Mouse (Mus musculus) thymus, adult 2 months (tissue): ENCODE results near the gene Kmt2b. TPM values are rescaled to one million over a fixed set of nuclear protein-coding genes. Genes with fewer than 3 reads are reported as not detected.

ENCODE experiments used
- DNase-seq: peaks from one replicate; pipeline ENCODE4 v3.0.0; 2021
- H3K27ac ChIP-seq: fragments of 200-500 bp; 2 replicates; pipeline ENCODE4 v1.5.1; 2012; ENCODE audit warnings: low read length, control low read depth; ENCODE audit not compliant: control insufficient read depth, insufficient read depth
- H3K27me3 ChIP-seq: fragments of 200-500 bp; 2 replicates; pipeline ENCODE4 v1.6.1; 2012; ENCODE audit warnings: mild to moderate bottlenecking, low read length, moderate library complexity, mixed read lengths; ENCODE audit not compliant: control insufficient read depth, insufficient read depth
- H3K36me3 ChIP-seq: fragments of 200-500 bp; 2 replicates; pipeline ENCODE4 v1.6.1; 2012; ENCODE audit warnings: mild to moderate bottlenecking, low read length, moderate library complexity; ENCODE audit not compliant: control insufficient read depth, insufficient read depth
- H3K4me1 ChIP-seq: fragments of 200-500 bp; replicated peaks from 2 replicates; pipeline ENCODE4 v1.6.1; 2012; ENCODE audit warnings: low read length; ENCODE audit not compliant: control insufficient read depth, insufficient read depth
- H3K4me3 ChIP-seq: fragments of 200-500 bp; 2 replicates; pipeline ENCODE4 v1.5.1; 2012; ENCODE audit warnings: mild to moderate bottlenecking, low read length, control low read depth, moderate library complexity; ENCODE audit not compliant: control insufficient read depth, insufficient read depth
- CTCF ChIP-seq: fragments of 200-500 bp; IDR thresholded peaks from 2 replicates; pipeline ENCODE4 v1.5.1; 2012; ENCODE audit warnings: mild to moderate bottlenecking, control low read depth, low read length, moderate library complexity, borderline replicate concordance; ENCODE audit not compliant: control insufficient read depth, poor library complexity, insufficient read depth; ENCODE audit errors: extremely low read depth
- POLR2A ChIP-seq: fragments of 200-500 bp; IDR thresholded peaks from 2 replicates; pipeline ENCODE4 v1.6.1; 2012; ENCODE audit warnings: mild to moderate bottlenecking, low read length, control low read depth, moderate library complexity; ENCODE audit not compliant: control insufficient read depth, poor library complexity, insufficient read depth; ENCODE audit errors: extremely low read depth
- WGBS: fragments of 180-500 bp; shearing (Covaris S2); methylation state at CpG from one replicate; pipeline ENCODE4 v1.1.7; 2018; 5-methylcytosine and 5-hydroxymethylcytosine counted together
- polyA plus RNA-seq: library from polyadenylated mRNA; depleted of rRNA; stranded (reverse); fragments of >200 nt; gene quantifications from 2 replicates; pipeline ENCODE4 v1.2.3, GENCODE M21; 2012

Kmt2b gene
- polyA plus RNA-seq, 1 experiment, result 161 TPM

- peaks cover 80% of the 10 kb centered on the region for H3K36me3 ChIP-seq
- H3K4me3 ChIP-seq, result no peak overlapping the region
- no peaks in the 10 kb centered on the region for H3K27me3 ChIP-seq
- WGBS, result 92% methylated on average over 2 of the region's 2 CpGs
- TF ChIP-seq POLR2A (no peak), CTCF (no peak)
- no peak overlapping the region for H3K27ac ChIP-seq
- H3K4me1 ChIP-seq, result no peaks in the 10 kb centered on the region
- DNase-seq, result no peak
Measured at GRCm38 (mm10) chr7:30572969-30573368, 15.6 kb downstream of the Kmt2b start.

- no peak overlapping the region for H3K4me3 ChIP-seq
- H3K27ac ChIP-seq, result no peak overlapping the region
- H3K4me1 ChIP-seq, result no peaks in the 10 kb centered on the region
- WGBS, result 95% methylated on average over 5 of the region's 5 CpGs
- no peaks in the 10 kb centered on the region for H3K27me3 ChIP-seq
- no peak for DNase-seq
- peaks cover 75% of the 10 kb centered on the region for H3K36me3 ChIP-seq
- TF ChIP-seq CTCF (no peak), POLR2A (no peak)
Measured at GRCm38 (mm10) chr7:30572389-30572788, 16.1 kb downstream of the Kmt2b start.

GRCm38 (mm10) chr7:30567555-30567954, 21.0 kb downstream of the Kmt2b start:
- WGBS, result 96% methylated on average over 11 of the region's 11 CpGs
- no peak overlapping the region for H3K4me3 ChIP-seq
- no peak for TF ChIP-seq CTCF
- TF ChIP-seq POLR2A, result no peak

GRCm38 (mm10) chr7:30566033-30566432, 22.5 kb downstream of the Kmt2b start:
- no peak overlapping the region for H3K4me3 ChIP-seq
- H3K4me1 ChIP-seq, result peaks cover 18% of the 10 kb centered on the region
- no peak overlapping the region for H3K27ac ChIP-seq
- WGBS, result 90% methylated on average over 9 of the region's 9 CpGs
- DNase-seq, result no peak
- H3K27me3 ChIP-seq, result no peaks in the 10 kb centered on the region
- peaks cover 20% of the 10 kb centered on the region for H3K36me3 ChIP-seq
- TF ChIP-seq CTCF (no peak), POLR2A (no peak)

More at GRCm38 (mm10) chr7:30567555-30567954, 21.0 kb downstream of the Kmt2b start:
- Histone ChIP-seq H3K27me3 (no peaks in the 10 kb centered on the region), H3K27ac (no peak overlapping the region), H3K36me3 (peaks cover 26% of the 10 kb centered on the region), H3K4me1 (peaks cover 15% of the 10 kb centered on the region)
- DNase-seq, result no peak

- Histone ChIP-seq H3K27ac (peak within 1 kb of the TSS; percentile 22), H3K4me3 (no peak within 1 kb of the TSS), H3K4me1 (peaks cover 18% of the 10 kb centered on the region), H3K36me3 (peaks cover 17% of the 10 kb centered on the region), H3K27me3 (no peaks in the 10 kb centered on the region)
- TF ChIP-seq POLR2A (no peak), CTCF (no peak)
- WGBS, result 93% methylated on average over 12 of the region's 12 CpGs
- no peak for DNase-seq
Measured at GRCm38 (mm10) chr7:30564970-30565571, 23.5 kb downstream of the Kmt2b start, which contains the start of gene Igflr1. Gene Igflr1 (plus strand): TSS chr7:30565427.

GRCm38 (mm10) chr7:30563906-30564280, 24.6 kb downstream of the Kmt2b start:
- H3K27me3 ChIP-seq, result no peaks in the 10 kb centered on the region
- 20% methylated on average over 6 of the region's 6 CpGs for WGBS
- peak overlapping the region; percentile 86 for H3K4me3 ChIP-seq
- no peak for TF ChIP-seq CTCF
- TF ChIP-seq POLR2A, result no peak
- DNase-seq, result peak; percentile 72
- peaks cover 18% of the 10 kb centered on the region for H3K4me1 ChIP-seq
- peaks cover 5% of the 10 kb centered on the region for H3K36me3 ChIP-seq
- peak overlapping the region; percentile 91 for H3K27ac ChIP-seq
